Mouse (Mus musculus) splenic B cell, adult 2 months (primary cell): Measurements from ENCODE around the gene Palld.

ENCODE experiments used
- DNase-seq: peaks from one replicate; pipeline ENCODE4 v3.0.0-alpha.2; 2011; ENCODE audit warnings: low read depth, low spot score
- H3K27me3 ChIP-seq: 2 replicates; pipeline ENCODE4 v1.6.1; 2012; ENCODE audit warnings: mild to moderate bottlenecking, low read length, moderate library complexity, mixed read lengths; ENCODE audit not compliant: control insufficient read depth, poor library complexity, insufficient read depth, severe bottlenecking
- H3K36me3 ChIP-seq: 2 replicates; pipeline ENCODE4 v1.6.1; 2012; ENCODE audit warnings: mild to moderate bottlenecking, low read length, moderate library complexity, mixed read lengths; ENCODE audit not compliant: control insufficient read depth, poor library complexity, insufficient read depth, severe bottlenecking

The Palld gene

GRCm38 (mm10) chr8:61528642-61529041 is 373.8 kb downstream of the Palld start:
- no peak for DNase-seq
- Histone ChIP-seq H3K36me3 (no peaks in the 10 kb centered on the region), H3K27me3 (no peaks in the 10 kb centered on the region)

- H3K36me3 ChIP-seq = no peaks in the 10 kb centered on the region
- DNase-seq = no peak
- H3K27me3 ChIP-seq = no peaks in the 10 kb centered on the region
Measured at GRCm38 (mm10) chr8:61528197-61528596, 374.3 kb downstream of the Palld start.

- no peaks in the 10 kb centered on the region for H3K36me3 ChIP-seq
- H3K27me3 ChIP-seq = no peaks in the 10 kb centered on the region
- DNase-seq = no peak
Measured at GRCm38 (mm10) chr8:61527037-61527436, 375.5 kb downstream of the Palld start.

- H3K36me3 ChIP-seq = no peaks in the 10 kb centered on the region
- DNase-seq = peak; percentile 27
- H3K27me3 ChIP-seq = no peaks in the 10 kb centered on the region
Measured at GRCm38 (mm10) chr8:61522132-61522531, 380.4 kb downstream of the Palld start.

- DNase-seq = peak; percentile 3
- Histone ChIP-seq H3K27me3 (no peaks in the 10 kb centered on the region), H3K36me3 (no peaks in the 10 kb centered on the region)
Measured at GRCm38 (mm10) chr8:61517502-61518185, 384.8 kb downstream of the Palld start.

- DNase-seq = no peak
- Histone ChIP-seq H3K36me3 (no peaks in the 10 kb centered on the region), H3K27me3 (no peaks in the 10 kb centered on the region)
Measured at GRCm38 (mm10) chr8:61516745-61517501, 385.6 kb downstream of the Palld start.

DNA sequence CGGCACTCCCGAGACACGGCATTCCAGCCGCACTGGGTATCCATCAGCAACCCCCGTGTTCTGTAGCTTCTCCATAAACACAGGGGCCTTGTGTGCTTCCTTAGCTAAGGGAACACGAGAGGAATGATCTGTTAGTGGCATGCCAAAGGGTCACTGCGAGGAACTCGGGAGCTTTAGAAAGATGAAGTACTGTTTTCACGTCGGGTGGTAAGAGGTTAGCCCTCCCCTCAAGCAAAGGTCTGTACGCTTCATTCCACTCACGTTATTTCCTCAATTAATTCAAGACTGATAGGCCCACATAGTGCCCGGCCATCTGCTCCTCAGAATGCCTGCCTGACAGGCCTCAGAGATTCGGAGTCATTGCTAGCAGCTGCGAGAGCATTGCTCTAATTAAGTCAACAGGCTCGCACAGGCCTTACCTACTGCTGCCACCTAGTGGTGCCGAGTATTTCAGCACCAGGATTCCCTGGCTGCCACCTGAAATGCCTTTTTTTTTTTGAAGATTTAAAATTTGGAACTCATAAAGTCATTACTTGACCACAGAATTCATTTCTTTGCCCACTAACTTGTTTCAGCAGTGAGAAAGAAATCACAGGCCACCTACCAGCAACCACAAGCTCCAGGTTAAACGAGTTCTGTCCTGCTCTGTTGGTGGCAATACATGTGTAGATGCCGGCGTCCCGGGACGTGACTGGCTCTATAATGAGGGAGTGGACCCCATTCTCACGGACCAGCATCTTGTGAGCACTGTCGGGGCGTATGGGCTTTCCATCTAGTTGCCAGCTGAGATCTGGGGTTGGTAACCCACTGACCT is 386.4 kb downstream of the Palld start:
- peak; percentile 74 for DNase-seq
- Histone ChIP-seq H3K36me3 (no peaks in the 10 kb centered on the region), H3K27me3 (no peaks in the 10 kb centered on the region)

GRCm38 (mm10) chr8:61515110-61515930 is 387.2 kb downstream of the Palld start:
- H3K27me3 ChIP-seq = no peaks in the 10 kb centered on the region
- no peak for DNase-seq
- no peaks in the 10 kb centered on the region for H3K36me3 ChIP-seq

- DNase-seq = no peak
- no peaks in the 10 kb centered on the region; the same call in 1 of the 2 replicates for H3K36me3 ChIP-seq
- no peaks in the 10 kb centered on the region for H3K27me3 ChIP-seq
Measured at GRCm38 (mm10) chr8:61502277-61502676, 400.2 kb downstream of the Palld start.

GRCm38 (mm10) chr8:61500914-61501313 is 401.6 kb downstream of the Palld start:
- DNase-seq = no peak

GRCm38 (mm10) chr8:61499035-61499434 is 403.5 kb downstream of the Palld start:
- DNase-seq = no peak
- no peaks in the 10 kb centered on the region for H3K27me3 ChIP-seq
- peaks cover 4% of the 10 kb centered on the region; the same call in 1 of the 2 replicates for H3K36me3 ChIP-seq

More at GRCm38 (mm10) chr8:61500914-61501313, 401.6 kb downstream of the Palld start:
- Histone ChIP-seq H3K27me3 (no peaks in the 10 kb centered on the region), H3K36me3 (peaks cover 4% of the 10 kb centered on the region; the same call in 1 of the 2 replicates)

DNA sequence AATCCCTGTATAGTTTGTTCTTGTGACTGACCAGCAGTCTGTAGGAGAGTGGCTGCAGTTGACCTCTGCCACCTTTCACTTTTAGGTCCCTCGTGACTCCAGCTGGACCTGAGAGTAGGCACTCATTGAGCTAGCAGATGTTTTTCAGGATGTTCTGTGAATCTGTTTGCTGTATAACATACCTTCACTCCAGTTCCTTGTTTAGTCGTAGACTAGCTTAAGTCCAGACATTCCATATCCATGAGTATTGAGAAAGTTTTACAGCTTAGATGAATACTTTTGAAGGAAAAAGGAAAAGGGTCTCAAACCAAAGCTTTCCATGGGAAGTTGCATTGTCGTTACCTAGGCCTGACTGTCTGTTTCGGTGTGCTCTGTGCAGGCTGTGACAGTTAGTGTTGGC is 405.4 kb downstream of the Palld start:
- no peak for DNase-seq
- no peaks in the 10 kb centered on the region for H3K27me3 ChIP-seq
- peaks cover 4% of the 10 kb centered on the region for H3K36me3 ChIP-seq

DNA sequence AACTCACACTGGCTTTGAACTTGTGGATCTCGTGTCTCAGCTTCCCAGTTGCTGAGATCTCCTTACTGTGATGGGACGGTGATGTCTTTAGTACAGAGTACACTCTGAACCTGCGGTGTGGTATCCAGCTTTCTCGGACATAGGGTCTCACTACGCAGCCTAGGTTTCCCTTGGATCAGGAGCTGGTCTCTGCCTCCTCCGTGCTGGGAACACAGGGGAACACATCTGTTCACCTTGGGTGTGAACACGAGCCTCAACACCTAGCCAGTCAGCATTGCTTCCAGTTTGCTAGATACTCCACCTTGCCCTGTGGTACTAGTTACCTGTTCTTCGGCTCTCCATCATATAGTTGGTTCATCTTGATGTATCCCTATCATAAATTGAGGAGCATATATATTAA is 413.9 kb downstream of the Palld start:
- H3K36me3 ChIP-seq = no peaks in the 10 kb centered on the region; the same call in 1 of the 2 replicates
- no peaks in the 10 kb centered on the region for H3K27me3 ChIP-seq
- DNase-seq = no peak

- Histone ChIP-seq H3K27me3 (no peaks in the 10 kb centered on the region), H3K36me3 (no peaks in the 10 kb centered on the region)
- peak; percentile 95 for DNase-seq
Measured at GRCm38 (mm10) chr8:61487597-61488156, 414.8 kb downstream of the Palld start, which contains the start of gene Cbr4. Cbr4 (plus strand) TSS chr8:61487734.
